Mouse (Mus musculus): ENCODE results near the gene Vdac2. TPM values are rescaled to one million over a fixed set of nuclear protein-coding genes. Genes with fewer than 3 reads are reported as not detected.

Vdac2 gene
- total RNA-seq, 4 experiments from 2014 or later = 328 to 342 (median 331) TPM

- no peak for DNase-seq (ENCODE audit: low spot score in 2 of 2)
These were observed 7.6 kb upstream of the Vdac2 start for GRCm38 (mm10) chr14:21817453-21817852.

- DNase-seq (ENCODE audit: low spot score in 2 of 2) = no peak
These were observed 4.0 kb upstream of the Vdac2 start for GRCm38 (mm10) chr14:21820880-21821505.

- no peak for DNase-seq (ENCODE audit: low spot score in 2 of 2)
These were observed 2.7 kb upstream of the Vdac2 start for GRCm38 (mm10) chr14:21822307-21822706.

GRCm38 (mm10) chr14:21822795-21823374 is 2.2 kb upstream of the Vdac2 start:
- DNase-seq (ENCODE audit: low spot score in 2 of 2) = peak in 1 of 2 experiments; percentile 50

- DNase-seq (ENCODE audit: low spot score in 2 of 2) = no peak
These were observed 1.1 kb upstream of the Vdac2 start for GRCm38 (mm10) chr14:21823897-21824296.

- no peak for DNase-seq (ENCODE audit: low spot score in 2 of 2)
These were observed 901 bp downstream of the Vdac2 start for GRCm38 (mm10) chr14:21825786-21826491.

- DNase-seq (ENCODE audit: low spot score in 2 of 2) = peak; percentile 96
These were observed 6.1 kb downstream of the Vdac2 start for GRCm38 (mm10) chr14:21830876-21831767.

GRCm38 (mm10) chr14:21831830-21832403 is 6.9 kb downstream of the Vdac2 start:
- DNase-seq (ENCODE audit: low spot score in 2 of 2) = no peak

- DNase-seq (ENCODE audit: low spot score in 2 of 2) = peak; percentile 15 to 38
These were observed 13.4 kb downstream of the Vdac2 start for GRCm38 (mm10) chr14:21838336-21839017.

GRCm38 (mm10) chr14:21841819-21842592 is 17.0 kb downstream of the Vdac2 start:
- no peak for DNase-seq (ENCODE audit: low spot score in 2 of 2)

GRCm38 (mm10) chr14:21843263-21843662 is 18.2 kb downstream of the Vdac2 start:
- no peak for DNase-seq (ENCODE audit: low spot score in 2 of 2)

GRCm38 (mm10) chr14:21846827-21847380 is 21.9 kb downstream of the Vdac2 start:
- no peak for DNase-seq (ENCODE audit: low spot score in 2 of 2)

GRCm38 (mm10) chr14:21847381-21848165 is 22.5 kb downstream of the Vdac2 start:
- no peak for DNase-seq (ENCODE audit: low spot score in 2 of 2)

- peak; percentile 92 for DNase-seq (ENCODE audit: low spot score in 2 of 2)
These were observed 23.4 kb downstream of the Vdac2 start, which contains the start of gene Comtd1 for GRCm38 (mm10) chr14:21848166-21849154. TSS of gene Comtd1 (minus strand) at chr14:21848977.

- DNase-seq (ENCODE audit: low spot score in 2 of 2) = no peak
These were observed 24.7 kb downstream of the Vdac2 start for GRCm38 (mm10) chr14:21849524-21850418.

GRCm38 (mm10) chr14:21850419-21851127 is 25.5 kb downstream of the Vdac2 start:
- DNase-seq (ENCODE audit: low spot score in 2 of 2) = no peak

All from gastrocnemius, adult 8-10 months (tissue).